Mouse (Mus musculus) stomach, postnatal 0 days (tissue): ENCODE data around the gene Tln2.

Experiments
- CTCF ChIP-seq: IDR thresholded peaks from 2 replicates; pipeline ENCODE4 v1.5.1; 2016; ENCODE audit warnings: antibody characterized with exemption, low read depth, mild to moderate bottlenecking, moderate library complexity
- EP300 ChIP-seq: optimal IDR thresholded peaks from 2 replicates; pipeline ENCODE3; 2016; ENCODE audit warnings: antibody characterized with exemption

DNA sequence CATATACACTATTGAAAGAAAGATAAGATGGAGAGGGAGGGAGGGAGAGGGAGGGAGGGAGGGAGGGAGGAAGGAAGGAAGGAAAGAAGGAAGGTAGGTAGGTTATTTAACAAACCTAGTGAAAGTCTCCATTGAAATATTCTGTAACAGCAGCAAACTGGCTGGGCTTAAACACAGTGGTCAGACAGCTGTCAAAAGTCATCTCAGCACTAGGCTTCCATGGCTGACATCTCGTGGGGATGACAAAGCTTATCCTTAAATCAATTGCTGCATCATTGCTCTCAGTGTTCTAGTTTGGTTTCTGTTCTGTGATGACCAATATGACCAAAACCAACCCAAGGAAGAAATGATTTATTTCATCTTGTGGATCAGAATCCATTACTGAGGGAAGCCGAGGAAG, 376.0 kb downstream of the Tln2 start:
- TF ChIP-seq CTCF = no peak
- TF ChIP-seq EP300 = no peak
